Mouse (Mus musculus) G1E (cell line): ENCODE measurements around the gene Arhgef7.

ENCODE experiments used
- CTCF ChIP-seq: IDR thresholded peaks from 2 replicates; pipeline ENCODE4 v1.5.1; 2012; ENCODE audit warnings: low read depth, low read length, inconsistent platforms, mixed read lengths
- GATA1 ChIP-seq: IDR thresholded peaks from 2 replicates; pipeline ENCODE4 v1.6.1; 2012; ENCODE audit warnings: borderline replicate concordance, low read length, inconsistent platforms, mixed read lengths
- GATA2 ChIP-seq: IDR thresholded peaks from 2 replicates; pipeline ENCODE4 v1.6.1; 2012; ENCODE audit warnings: low read depth, low read length, inconsistent platforms, borderline replicate concordance
- POLR2AphosphoS5 ChIP-seq: IDR thresholded peaks from 2 replicates; pipeline ENCODE4 v1.6.1; 2012; ENCODE audit warnings: low read depth, low read length, inconsistent platforms; ENCODE audit not compliant: insufficient replicate concordance
- TAL1 ChIP-seq: conservative IDR thresholded peaks from 2 replicates; pipeline ENCODE4 v1.6.1; 2012; ENCODE audit warnings: low read depth, low read length, inconsistent platforms, mixed read lengths

GRCm38 (mm10) chr8:11691761-11692160 is 35.8 kb upstream of the Arhgef7 start:
- no peak for TF ChIP-seq CTCF
- TF ChIP-seq GATA2 = no peak
- TF ChIP-seq TAL1 = no peak
- no peak for TF ChIP-seq GATA1
- no peak for TF ChIP-seq POLR2AphosphoS5
